In genomic region chr9:103642300-103642699, GRCm38 (mm10) we compare ENCODE assay signal across 14 mouse cellular contexts.
"Had no signal": no experiment of that assay in that cellular context is flagged by ENCODE, and none has a peak within 500 bp of the region (broad histone marks: within the 10 kb centered on the region; RNA-seq: fewer than 3 reads in every experiment).

No protein-coding gene starts in this region.

- DNase-seq: kidney, adult 8-10 months; kidney, postnatal 36 days; liver; liver, embryonic 13.5 days; liver, postnatal 0 days; lung, postnatal 14 days; right cerebral cortex, postnatal 25 days; thymus, postnatal 36 days had no signal

- H3K9me3 ChIP-seq: liver, embryonic 13.5 days; lung, embryonic 15.5 days; megakaryocyte, embryonic 14.5 days; midbrain, embryonic 12.5 days had no signal

- H3K36me3 ChIP-seq: liver, embryonic 13.5 days; lung, embryonic 15.5 days; midbrain, embryonic 12.5 days had no signal

- H3K27me3 ChIP-seq: liver, embryonic 13.5 days; lung, embryonic 15.5 days; megakaryocyte, embryonic 14.5 days; midbrain, embryonic 12.5 days had no signal

- H3K4me1 ChIP-seq: liver, embryonic 13.5 days; lung, embryonic 15.5 days; megakaryocyte, embryonic 14.5 days had no signal

- H3K4me3 ChIP-seq: left cerebral cortex, adult 2 months; liver, embryonic 13.5 days; lung, embryonic 15.5 days; megakaryocyte, embryonic 14.5 days; midbrain, embryonic 12.5 days had no signal

- H3K4me2 ChIP-seq: liver, embryonic 13.5 days; lung, embryonic 15.5 days; midbrain, embryonic 12.5 days had no signal

- ATAC-seq: liver, postnatal 0 days had no signal

- H3K27ac ChIP-seq: kidney, postnatal 0 days; left cerebral cortex, adult 2 months; liver, embryonic 13.5 days; lung, embryonic 15.5 days; macrophage; midbrain, embryonic 12.5 days had no signal

- H3K9ac ChIP-seq: liver, embryonic 13.5 days; liver, postnatal 0 days; lung, embryonic 15.5 days; midbrain, embryonic 12.5 days had no signal
